Mouse (Mus musculus) MEL (cell line): ENCODE results near the gene Rhox3a. TPM values are rescaled to one million over a fixed set of nuclear protein-coding genes. Genes with fewer than 3 reads are reported as not detected.
"Not testable (repeated sequence)": the region's sequence is repeated elsewhere in the genome, so short reads cannot be mapped to it uniquely, and the experiment has no call there.

Experiments
- DNase-seq: peaks from one replicate; pipeline ENCODE4 v3.0.0; 2011; ENCODE audit warnings: low read depth, low spot score
- H3K27ac ChIP-seq: 2 replicates; pipeline ENCODE4 v1.5.1; 2012; ENCODE audit warnings: low read depth, mild to moderate bottlenecking, control low read depth, low read length, moderate library complexity; ENCODE audit not compliant: control insufficient read depth
- H3K27me3 ChIP-seq, 2 experiments: fragments of 150-350 bp in 1 of 2; sonication (generic) in 1 of 2; 2 replicates each; pipeline ENCODE4 v1.6.1; 2012; ENCODE audit warnings: low read length in 2 of 2, mild to moderate bottlenecking in 2 of 2, improper control_type of control experiment in 1 of 2, moderate library complexity in 1 of 2; ENCODE audit not compliant: insufficient read depth in 2 of 2, control insufficient read depth in 1 of 2
- H3K36me3 ChIP-seq, 2 experiments: 2 replicates each; pipeline ENCODE4 v1.6.1; 2012 to 2014; ENCODE audit warnings: low read length in 2 of 2, improper control_type of control experiment in 1 of 2, inconsistent platforms in 1 of 2, mild to moderate bottlenecking in 1 of 2; ENCODE audit not compliant: insufficient read depth in 2 of 2, control insufficient read depth in 1 of 2
- H3K4me1 ChIP-seq, 2 experiments: fragments of 150-350 bp in 1 of 2; sonication (generic) in 1 of 2; 2 replicates each; pipeline ENCODE4 v1.6.1; 2012; ENCODE audit warnings: low read length in 2 of 2, improper control_type of control experiment in 1 of 2, mild to moderate bottlenecking in 1 of 2; ENCODE audit not compliant: insufficient read depth in 2 of 2, control insufficient read depth in 1 of 2
- H3K4me3 ChIP-seq, 2 experiments: fragments of 150-350 bp in 1 of 2; sonication (generic) in 1 of 2; 2 replicates each; pipeline ENCODE4 v1.5.1; 2012; ENCODE audit warnings: low read depth in 2 of 2, low read length in 2 of 2, mild to moderate bottlenecking in 2 of 2, moderate library complexity in 2 of 2, control low read depth in 1 of 2, improper control_type of control experiment in 1 of 2; ENCODE audit not compliant: control insufficient read depth in 1 of 2, insufficient read depth in 1 of 2
- H3K79me2 ChIP-seq: 2 replicates; pipeline ENCODE4 v1.6.1; 2012; ENCODE audit warnings: mild to moderate bottlenecking, low read length, moderate library complexity; ENCODE audit not compliant: control insufficient read depth, poor library complexity, insufficient read depth
- H3K9ac ChIP-seq: 2 replicates; pipeline ENCODE4 v1.6.1; 2012; ENCODE audit warnings: low read depth, mild to moderate bottlenecking, control low read depth, low read length, moderate library complexity; ENCODE audit not compliant: control insufficient read depth, poor library complexity, severe bottlenecking
- H3K9me3 ChIP-seq: fragments of 150-350 bp; sonication (generic); replicated peaks from 2 replicates; pipeline ENCODE4 v1.6.1; 2012; ENCODE audit warnings: mild to moderate bottlenecking, low read length, improper control_type of control experiment, moderate library complexity; ENCODE audit not compliant: insufficient read depth
- MAX ChIP-seq: IDR thresholded peaks from 2 replicates; pipeline ENCODE4 v1.6.1; 2011; ENCODE audit warnings: low read length, improper control_type of control experiment
- POLR2AphosphoS2 ChIP-seq: IDR thresholded peaks from 2 replicates; pipeline ENCODE4 v1.6.1; 2011; ENCODE audit warnings: low read length, improper control_type of control experiment
- ZC3H11A ChIP-seq: IDR thresholded peaks from 2 replicates; pipeline ENCODE4 v1.6.1; 2012; ENCODE audit warnings: low read depth, mild to moderate bottlenecking, inconsistent platforms, low read length, improper control_type of control experiment
- polyA plus RNA-seq, 2 experiments: library from polyadenylated mRNA; stranded (reverse) in 1 of 2; unstranded in 1 of 2; fragments of >175 nt in 1 of 2; fragments of >200 nt in 1 of 2; gene quantifications; 2 replicates each; pipeline versions ENCODE4 v1.2.1 to v1.2.4; 2012; ENCODE audit warnings: low replicate concordance in 2 of 2, low read depth in 1 of 2; ENCODE audit not compliant: insufficient read length in 2 of 2, insufficient read depth in 1 of 2, missing spikeins in 1 of 2
- total RNA-seq: library from RNA; depleted of rRNA; stranded (reverse); fragments of 300-350 nt; gene quantifications from 2 replicates; pipeline ENCODE4 v1.2.3, GENCODE M21; 2012; rRNA removed

Rhox3a gene
- total RNA-seq: not detected in 2 replicates
- not detected for polyA plus RNA-seq

GRCm38 (mm10) chrX:37249619-37250018 lies at the start of gene Rhox3a:
Gene Rhox3a, plus strand, starts transcription at chrX:37249919.
- H3K9ac ChIP-seq, DNase-seq, H3K27ac ChIP-seq, H3K9me3 ChIP-seq, H3K4me3 ChIP-seq, H3K27me3 ChIP-seq, H3K79me2 ChIP-seq, H3K36me3 ChIP-seq, H3K4me1 ChIP-seq: not testable (repeated sequence)

- Histone ChIP-seq H3K9me3 (no peaks in the 10 kb centered on the region), H3K79me2 (no peaks in the 10 kb centered on the region), H3K27ac (no peak within 1 kb of the TSS), H3K36me3 (no peaks in the 10 kb centered on the region), H3K4me3 (no peak within 1 kb of the TSS), H3K9ac (no peak within 1 kb of the TSS), H3K4me1 (no peaks in the 10 kb centered on the region), H3K27me3 (no peaks in the 10 kb centered on the region)
- TF ChIP-seq POLR2AphosphoS2 (no peak), ZC3H11A (no peak), MAX (no peak)
- no peak for DNase-seq
These were observed 38.8 kb upstream of the Rhox3a start, which contains the start of gene Gm9 for GRCm38 (mm10) chrX:37210941-37211340. Gene Gm9, minus strand, starts transcription at chrX:37211041.

- not testable (repeated sequence) for H3K4me3 ChIP-seq, H3K27me3 ChIP-seq, H3K9ac ChIP-seq, H3K4me1 ChIP-seq, H3K36me3 ChIP-seq, DNase-seq, H3K79me2 ChIP-seq, H3K9me3 ChIP-seq, H3K27ac ChIP-seq
These were observed 27.6 kb upstream of the Rhox3a start, which contains the start of gene Rhox1 for GRCm38 (mm10) chrX:37222158-37222557. Gene Rhox1, minus strand, starts transcription at chrX:37222258.

GRCm38 (mm10) chrX:37244676-37245075 lies 5.0 kb upstream of the Rhox3a start, which contains the start of gene Rhox2a:
Gene Rhox2a, plus strand, starts transcription at chrX:37244976.
- not testable (repeated sequence) for H3K9ac ChIP-seq, DNase-seq, H3K36me3 ChIP-seq, H3K27me3 ChIP-seq, H3K27ac ChIP-seq, H3K9me3 ChIP-seq, H3K4me1 ChIP-seq, H3K79me2 ChIP-seq, H3K4me3 ChIP-seq

- not testable (repeated sequence) for H3K9ac ChIP-seq, H3K36me3 ChIP-seq, H3K79me2 ChIP-seq, H3K9me3 ChIP-seq, H3K27ac ChIP-seq, DNase-seq, H3K4me3 ChIP-seq, H3K4me1 ChIP-seq, H3K27me3 ChIP-seq
These were observed 15.3 kb downstream of the Rhox3a start, which contains the start of gene Rhox4a for GRCm38 (mm10) chrX:37265038-37265437. Gene Rhox4a, plus strand, starts transcription at chrX:37265338.

Other genes starting within 250 kb of the Rhox3a start
- not detected in 2 replicates for gene Sowahd, start 201.1 kb upstream of the Rhox3a start, total RNA-seq
- not detected for gene Sowahd, start 201.1 kb upstream of the Rhox3a start, polyA plus RNA-seq
- 1,123 and 1,279 TPM in 2 replicates for gene Rpl39, start 164.5 kb upstream of the Rhox3a start, total RNA-seq
- 1,000 to 10,000 TPM in 1 of 2 experiments, not detected in 1; 1,063 TPM for gene Rpl39, start 164.5 kb upstream of the Rhox3a start, polyA plus RNA-seq
- gene Upf3b, start 139.6 kb upstream of the Rhox3a start, total RNA-seq: 13.0 and 14.0 TPM in 2 replicates
- 10 to 100 TPM in 1 of 2 experiments, not detected in 1; 25.0 TPM for gene Upf3b, start 139.6 kb upstream of the Rhox3a start, polyA plus RNA-seq
- 9.1 and 10.5 TPM in 2 replicates for gene Nkap, start 123.1 kb upstream of the Rhox3a start, total RNA-seq
- 10 to 100 TPM in 1 of 2 experiments, not detected in 1; 14.5 TPM for gene Nkap, start 123.1 kb upstream of the Rhox3a start, polyA plus RNA-seq
- gene Akap14, start 81.1 kb upstream of the Rhox3a start, total RNA-seq: not detected in 2 replicates
- gene Akap14, start 81.1 kb upstream of the Rhox3a start, polyA plus RNA-seq: under 1 TPM in 1 of 2 experiments, not detected in 1; 0.08 TPM
- 322 and 341 TPM in 2 replicates for gene Ndufa1, start 58.8 kb upstream of the Rhox3a start, total RNA-seq
- 100 to 1,000 TPM in 1 of 2 experiments, not detected in 1; 245 TPM for gene Ndufa1, start 58.8 kb upstream of the Rhox3a start, polyA plus RNA-seq
- 6.1 and 6.7 TPM in 2 replicates for gene Rnf113a1, start 58.7 kb upstream of the Rhox3a start, total RNA-seq
- 1 to 10 TPM in 1 of 2 experiments, not detected in 1; 8.8 TPM for gene Rnf113a1, start 58.7 kb upstream of the Rhox3a start, polyA plus RNA-seq
- gene Gm9, start 38.9 kb upstream of the Rhox3a start, total RNA-seq: not detected in 2 replicates
- gene Gm9, start 38.9 kb upstream of the Rhox3a start, polyA plus RNA-seq: not detected
- not detected in 2 replicates for gene Rhox1, start 27.7 kb upstream of the Rhox3a start, total RNA-seq
- gene Rhox1, start 27.7 kb upstream of the Rhox3a start, polyA plus RNA-seq: not detected
- gene Rhox2a, start 4.9 kb upstream of the Rhox3a start, total RNA-seq: not detected in 2 replicates
- gene Rhox2a, start 4.9 kb upstream of the Rhox3a start, polyA plus RNA-seq: not detected
- not detected in 2 replicates for gene Rhox4a, start 15.4 kb downstream of the Rhox3a start, total RNA-seq
- gene Rhox4a, start 15.4 kb downstream of the Rhox3a start, polyA plus RNA-seq: not detected
- gene Rhox3a2, start 130.1 kb downstream of the Rhox3a start, total RNA-seq: not detected in 2 replicates
- not detected for gene Rhox3a2, start 130.1 kb downstream of the Rhox3a start, polyA plus RNA-seq
- gene Rhox4a2, start 140.9 kb downstream of the Rhox3a start, total RNA-seq: not detected in 2 replicates
- not detected for gene Rhox4a2, start 140.9 kb downstream of the Rhox3a start, polyA plus RNA-seq
- not detected in 2 replicates for gene Rhox2b, start 162.1 kb downstream of the Rhox3a start, total RNA-seq
- gene Rhox2b, start 162.1 kb downstream of the Rhox3a start, polyA plus RNA-seq: not detected
- gene Rhox4b, start 182.6 kb downstream of the Rhox3a start, total RNA-seq: not detected in 2 replicates
- gene Rhox4b, start 182.6 kb downstream of the Rhox3a start, polyA plus RNA-seq: not detected
- not detected in 2 replicates for gene Rhox2c, start 203.8 kb downstream of the Rhox3a start, total RNA-seq
- gene Rhox2c, start 203.8 kb downstream of the Rhox3a start, polyA plus RNA-seq: not detected
- not detected in 2 replicates for gene Rhox3c, start 208.7 kb downstream of the Rhox3a start, total RNA-seq
- not detected for gene Rhox3c, start 208.7 kb downstream of the Rhox3a start, polyA plus RNA-seq
- gene Rhox4c, start 230.4 kb downstream of the Rhox3a start, total RNA-seq: not detected in 2 replicates
- not detected for gene Rhox4c, start 230.4 kb downstream of the Rhox3a start, polyA plus RNA-seq
- gene Rhox2d, start 243.5 kb downstream of the Rhox3a start, total RNA-seq: not detected in 2 replicates
- not detected for gene Rhox2d, start 243.5 kb downstream of the Rhox3a start, polyA plus RNA-seq